Mouse (Mus musculus): Measurements from ENCODE around the gene Slc39a12. TPM values are rescaled to one million over a fixed set of nuclear protein-coding genes. Genes with fewer than 3 reads are reported as not detected.

Gene Slc39a12
- 0.05 TPM in 1 of 2 replicates, not detected in the other for polyA plus RNA-seq (2016; fragmentation: Nextera tagmentation; extraction: Ambion mirVana)

DNA sequence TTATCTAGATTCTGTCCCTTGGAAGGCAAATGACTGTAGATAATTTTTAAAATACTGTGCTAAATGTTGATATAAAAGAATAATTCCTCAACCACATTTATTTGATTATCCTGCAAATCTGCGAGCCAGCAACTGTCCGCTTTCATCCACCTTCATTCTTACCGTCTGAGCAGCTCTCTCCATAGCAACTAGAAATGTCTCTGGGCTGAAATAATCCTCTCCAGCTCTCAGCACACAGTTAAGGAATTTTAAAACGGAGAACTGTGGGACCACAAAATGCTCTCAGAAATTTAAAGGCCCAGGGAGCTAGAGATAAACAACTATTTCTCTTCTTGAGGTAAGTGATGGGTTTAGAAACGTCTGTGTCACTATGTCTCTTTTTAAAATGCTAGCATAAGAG lies at the start of gene Slc39a12:
Slc39a12 (plus strand) TSS at position 155 of the 400 bp plus-strand sequence.
- Histone ChIP-seq H3K4me1 (peaks cover 7% of the 10 kb centered on the region; the same call in 1 of the 2 replicates), H3K27ac (no peak within 1 kb of the TSS), H3K9me3 (replicated peaks) (no peaks in the 10 kb centered on the region), H3K36me3 (no peaks in the 10 kb centered on the region), H3K4me3 (no peak within 1 kb of the TSS), H3K27me3 (ENCODE audit: low read depth, poor library complexity, severe bottlenecking) (no peaks in the 10 kb centered on the region)
- 60% methylated on average over 5 of the region's 5 CpGs for WGBS
- DNase-seq (ENCODE audit: low spot score), result no peak

- no peak overlapping the region for H3K4me3 ChIP-seq
Measured at GRCm38 (mm10) chr2:14341652-14342308, 46.3 kb upstream of the Slc39a12 start.

DNA sequence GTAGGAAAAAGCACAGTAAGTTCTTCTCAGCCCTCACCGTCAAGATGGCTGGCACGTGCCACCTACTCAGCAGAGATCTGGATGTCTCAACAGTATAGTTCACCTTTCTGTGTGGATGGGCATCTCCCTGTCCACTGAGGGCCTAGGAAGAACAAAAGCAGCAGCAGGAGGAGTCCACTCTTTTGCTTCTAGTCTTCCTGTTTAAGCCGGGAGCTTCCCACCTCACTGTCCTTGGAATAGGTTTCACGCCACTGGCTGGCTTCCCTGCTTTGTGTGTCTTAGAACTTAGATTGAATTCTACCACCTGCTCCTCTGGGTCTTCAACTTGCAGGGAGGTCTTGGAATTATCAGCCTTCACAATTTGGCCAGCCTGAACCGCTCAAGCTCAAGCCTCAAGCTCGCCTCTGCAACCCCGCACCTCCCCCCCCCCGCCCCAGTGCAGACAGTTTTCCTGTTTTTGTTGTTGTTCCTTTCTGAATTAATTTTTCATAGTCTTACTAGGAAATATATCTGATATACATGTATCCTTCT lies 45.7 kb upstream of the Slc39a12 start:
- Histone ChIP-seq H3K4me3 (no peak overlapping the region), H3K27ac (no peak overlapping the region), H3K9me3 (replicated peaks) (no peaks in the 10 kb centered on the region), H3K4me1 (no peaks in the 10 kb centered on the region), H3K36me3 (no peaks in the 10 kb centered on the region), H3K27me3 (ENCODE audit: low read depth, poor library complexity, severe bottlenecking) (no peaks in the 10 kb centered on the region)
- no peak for DNase-seq (ENCODE audit: low spot score)
- WGBS, result 93% methylated on average over 8 of the region's 8 CpGs

More at GRCm38 (mm10) chr2:14341652-14342308, 46.3 kb upstream of the Slc39a12 start:
- Histone ChIP-seq H3K27me3 (ENCODE audit: low read depth, poor library complexity, severe bottlenecking) (no peaks in the 10 kb centered on the region), H3K4me1 (no peaks in the 10 kb centered on the region), H3K9me3 (replicated peaks) (no peaks in the 10 kb centered on the region), H3K27ac (no peak overlapping the region), H3K36me3 (no peaks in the 10 kb centered on the region)
- 88% methylated on average over 14 of the region's 14 CpGs for WGBS
- no peak for DNase-seq (ENCODE audit: low spot score)

GRCm38 (mm10) chr2:14388856-14389255 lies 740 bp downstream of the Slc39a12 start:
- WGBS, result 11% methylated on average over 1 of the region's 1 CpGs
- Histone ChIP-seq H3K27me3 (ENCODE audit: low read depth, poor library complexity, severe bottlenecking) (no peaks in the 10 kb centered on the region), H3K9me3 (replicated peaks) (no peaks in the 10 kb centered on the region), H3K4me3 (no peak overlapping the region), H3K36me3 (no peaks in the 10 kb centered on the region), H3K4me1 (peaks cover 7% of the 10 kb centered on the region; the same call in 1 of the 2 replicates), H3K27ac (no peak overlapping the region)
- DNase-seq (ENCODE audit: low spot score), result no peak

DNA sequence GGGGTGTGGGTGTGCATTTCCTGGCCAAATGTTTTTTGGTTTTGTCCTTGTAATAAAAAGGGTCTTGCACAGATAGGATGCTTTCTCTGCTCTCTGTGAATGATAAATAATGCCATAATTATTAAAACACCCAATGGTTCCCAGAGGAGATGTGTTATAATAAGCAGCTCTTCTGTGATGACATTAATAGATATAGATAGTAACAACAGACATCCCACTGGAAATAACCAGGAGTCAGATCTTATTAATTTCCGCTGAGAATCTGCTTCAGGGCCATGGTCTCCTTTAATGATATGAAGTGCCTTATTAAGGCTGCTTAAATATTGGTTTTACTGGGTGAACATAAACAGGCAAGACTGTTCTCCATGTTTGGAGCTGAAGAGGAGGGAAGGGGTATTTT lies 2.8 kb downstream of the Slc39a12 start:
- no peak for DNase-seq (ENCODE audit: low spot score)
- Histone ChIP-seq H3K27ac (no peak overlapping the region), H3K9me3 (replicated peaks) (no peaks in the 10 kb centered on the region), H3K4me3 (no peak overlapping the region), H3K36me3 (no peaks in the 10 kb centered on the region), H3K4me1 (peaks cover 7% of the 10 kb centered on the region; the same call in 1 of the 2 replicates), H3K27me3 (ENCODE audit: low read depth, poor library complexity, severe bottlenecking) (no peaks in the 10 kb centered on the region)
- WGBS, result 84% methylated on average over 1 of the region's 1 CpGs

GRCm38 (mm10) chr2:14403000-14403399 lies 14.9 kb downstream of the Slc39a12 start:
- Histone ChIP-seq H3K27ac (no peak overlapping the region), H3K4me1 (no peaks in the 10 kb centered on the region), H3K36me3 (no peaks in the 10 kb centered on the region), H3K9me3 (replicated peaks) (no peaks in the 10 kb centered on the region), H3K27me3 (ENCODE audit: low read depth, poor library complexity, severe bottlenecking) (no peaks in the 10 kb centered on the region), H3K4me3 (no peak overlapping the region)
- DNase-seq (ENCODE audit: low spot score), result no peak

DNA sequence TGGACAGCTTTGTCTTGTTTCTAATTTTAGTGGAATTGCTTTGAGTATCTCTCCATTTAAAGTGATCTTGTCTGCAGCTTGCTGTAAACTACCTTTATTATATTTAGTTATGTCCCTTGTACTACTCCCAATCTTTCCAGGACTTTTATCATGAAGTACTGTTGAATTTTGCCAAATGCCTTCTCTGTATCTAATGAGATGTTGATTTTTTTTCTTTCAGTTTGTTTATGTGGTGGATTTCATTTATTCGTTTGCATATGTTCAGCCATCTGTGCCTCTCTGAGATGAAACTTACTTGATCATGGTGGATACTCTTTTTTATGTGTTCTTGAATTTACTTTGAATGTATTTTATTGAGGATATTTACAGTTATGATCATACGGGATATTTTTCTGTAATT lies 40.9 kb downstream of the Slc39a12 start:
- H3K4me3 ChIP-seq, result no peak overlapping the region
- 91% methylated on average over 2 of the region's 2 CpGs for WGBS
- DNase-seq (ENCODE audit: low spot score), result no peak
- H3K9me3 ChIP-seq (replicated peaks), result no peaks in the 10 kb centered on the region
- no peaks in the 10 kb centered on the region for H3K4me1 ChIP-seq
- no peaks in the 10 kb centered on the region for H3K36me3 ChIP-seq
- no peak overlapping the region for H3K27ac ChIP-seq
- no peaks in the 10 kb centered on the region for H3K27me3 ChIP-seq (ENCODE audit: low read depth, poor library complexity, severe bottlenecking)

- Histone ChIP-seq H3K4me3 (no peak overlapping the region), H3K4me1 (no peaks in the 10 kb centered on the region), H3K27ac (no peak overlapping the region), H3K27me3 (ENCODE audit: low read depth, poor library complexity, severe bottlenecking) (no peaks in the 10 kb centered on the region), H3K36me3 (no peaks in the 10 kb centered on the region), H3K9me3 (replicated peaks) (no peaks in the 10 kb centered on the region)
- WGBS, result 86% methylated on average over 1 of the region's 1 CpGs
- DNase-seq (ENCODE audit: low spot score), result no peak
Measured at GRCm38 (mm10) chr2:14447322-14447721, 59.2 kb downstream of the Slc39a12 start.

DNA sequence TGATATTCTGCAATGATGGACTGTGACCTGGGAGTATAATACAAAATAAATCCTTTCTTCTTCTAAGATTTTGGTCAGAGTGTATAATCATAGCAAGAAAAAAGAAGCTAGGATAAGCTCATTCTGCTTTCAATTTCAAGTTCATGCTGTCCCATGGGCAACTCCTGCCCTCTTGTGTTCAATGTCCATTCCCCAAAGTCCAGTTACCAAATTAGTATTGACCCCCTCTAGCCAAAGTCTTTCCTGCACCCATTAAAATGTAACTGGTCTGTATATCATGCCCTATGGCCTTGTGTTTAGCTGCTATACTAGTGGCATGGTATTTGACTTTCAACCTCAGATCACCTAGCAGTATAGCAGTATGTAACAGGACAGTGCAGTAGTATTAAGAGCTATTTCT lies 62.8 kb downstream of the Slc39a12 start:
- Histone ChIP-seq H3K4me3 (no peak overlapping the region), H3K27me3 (ENCODE audit: low read depth, poor library complexity, severe bottlenecking) (no peaks in the 10 kb centered on the region), H3K27ac (no peak overlapping the region), H3K36me3 (no peaks in the 10 kb centered on the region), H3K4me1 (no peaks in the 10 kb centered on the region), H3K9me3 (replicated peaks) (no peaks in the 10 kb centered on the region)
- DNase-seq (ENCODE audit: low spot score), result no peak

DNA sequence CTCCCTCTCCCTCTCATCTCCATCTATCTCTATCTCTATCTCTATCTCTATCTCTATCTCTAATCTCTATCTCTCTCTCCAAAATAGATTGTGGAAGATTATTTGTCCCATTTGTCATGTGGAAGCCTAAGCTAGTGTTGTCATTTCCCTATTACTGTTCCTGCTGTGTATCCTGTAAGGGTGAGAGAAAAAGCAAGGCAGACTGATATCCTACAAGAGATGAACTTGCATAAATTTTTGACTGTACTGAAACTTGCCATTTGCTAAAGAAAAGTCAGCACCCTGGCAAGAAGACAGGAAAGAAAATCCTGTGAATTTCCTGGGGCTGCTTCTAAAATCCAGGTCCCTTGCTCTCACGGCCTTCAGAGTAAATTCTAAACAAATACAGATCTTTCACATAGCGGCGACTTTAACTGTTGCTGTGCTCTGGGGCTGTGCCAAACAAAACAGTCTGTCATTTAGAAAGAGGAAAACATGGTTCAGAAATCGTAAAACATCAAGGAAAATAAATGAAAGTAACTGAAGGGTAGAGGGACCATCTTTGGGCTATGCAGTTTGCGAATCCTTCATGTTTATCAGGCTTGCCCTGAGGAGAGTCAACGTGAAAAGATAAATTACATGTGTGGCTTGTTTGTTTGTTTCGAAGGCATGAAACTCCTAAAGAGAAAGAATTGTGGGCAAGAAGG lies 67.0 kb downstream of the Slc39a12 start:
- H3K27me3 ChIP-seq (ENCODE audit: low read depth, poor library complexity, severe bottlenecking), result no peaks in the 10 kb centered on the region
- H3K9me3 ChIP-seq (replicated peaks), result no peaks in the 10 kb centered on the region
- no peaks in the 10 kb centered on the region for H3K4me1 ChIP-seq
- no peak for DNase-seq (ENCODE audit: low spot score)
- H3K27ac ChIP-seq, result no peak overlapping the region
- no peak overlapping the region for H3K4me3 ChIP-seq
- WGBS, result 83% methylated on average over 7 of the region's 7 CpGs
- H3K36me3 ChIP-seq, result no peaks in the 10 kb centered on the region

- no peaks in the 10 kb centered on the region for H3K9me3 ChIP-seq (replicated peaks)
- no peak overlapping the region for H3K4me3 ChIP-seq
- no peak for DNase-seq (ENCODE audit: low spot score)
- H3K4me1 ChIP-seq, result no peaks in the 10 kb centered on the region
- 74% methylated on average over 1 of the region's 1 CpGs for WGBS
- H3K36me3 ChIP-seq, result no peaks in the 10 kb centered on the region
- no peaks in the 10 kb centered on the region for H3K27me3 ChIP-seq (ENCODE audit: low read depth, poor library complexity, severe bottlenecking)
- H3K27ac ChIP-seq, result no peak overlapping the region
Measured at GRCm38 (mm10) chr2:14464438-14464837, 76.3 kb downstream of the Slc39a12 start.

DNA sequence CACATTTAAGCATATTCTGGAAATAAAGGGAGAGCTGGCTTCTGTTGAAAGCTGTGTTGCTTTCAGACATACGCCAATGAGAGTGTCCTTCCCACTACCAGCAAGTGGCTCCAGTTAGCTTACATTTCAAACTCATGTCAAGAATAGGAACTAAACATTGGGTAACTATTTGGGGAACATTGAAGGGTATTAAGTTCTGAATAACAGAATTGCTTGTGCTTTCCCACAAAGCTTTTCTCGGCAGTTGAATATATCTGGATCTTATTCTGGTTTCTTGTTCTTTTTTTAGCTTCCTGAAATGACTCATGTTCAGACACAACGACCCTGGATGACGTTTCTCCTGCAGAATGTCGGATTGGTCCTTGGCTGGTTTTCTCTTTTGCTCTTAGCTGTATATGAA lies 106.0 kb downstream of the Slc39a12 start:
- H3K27me3 ChIP-seq (ENCODE audit: low read depth, poor library complexity, severe bottlenecking), result no peaks in the 10 kb centered on the region
- no peaks in the 10 kb centered on the region for H3K9me3 ChIP-seq (replicated peaks)
- no peaks in the 10 kb centered on the region for H3K4me1 ChIP-seq
- no peak overlapping the region for H3K4me3 ChIP-seq
- 87% methylated on average over 5 of the region's 5 CpGs for WGBS
- no peaks in the 10 kb centered on the region for H3K36me3 ChIP-seq
- H3K27ac ChIP-seq, result no peak overlapping the region
- DNase-seq (ENCODE audit: low spot score), result no peak

- H3K9me3 ChIP-seq (replicated peaks), result no peaks in the 10 kb centered on the region
- 70% methylated on average over 2 of the region's 2 CpGs for whole genome bisulfite sequencing
- no peaks in the 10 kb centered on the region for H3K27me3 ChIP-seq (ENCODE audit: low read depth, poor library complexity, severe bottlenecking)
- H3K4me3 ChIP-seq, result no peak overlapping the region
- no peaks in the 10 kb centered on the region for H3K36me3 ChIP-seq
- no peak overlapping the region for H3K27ac ChIP-seq
- H3K4me1 ChIP-seq, result no peaks in the 10 kb centered on the region
- DNase-seq (ENCODE audit: low spot score), result no peak
Measured at GRCm38 (mm10) chr2:14496150-14496549, 108.0 kb downstream of the Slc39a12 start.

Data from limb, embryonic 10.5 days (tissue).